Mouse (Mus musculus) c-Kit-negative CD71-positive TER-119-positive erythroid progenitor cells, embryonic 14.5 days (primary cell): ENCODE results near the gene Mocs3.

Experiments used
- DNase-seq: peaks from one replicate; pipeline ENCODE4 v3.0.0-alpha.2; 2013; ENCODE audit warnings: low read depth, low spot score

Mocs3 gene

GRCm38 (mm10) chr2:168242841-168243240 is 12.4 kb downstream of the Mocs3 start:
- DNase-seq: no peak

- no peak for DNase-seq
Observed at GRCm38 (mm10) chr2:168243278-168243677, 12.9 kb downstream of the Mocs3 start.

GRCm38 (mm10) chr2:168245571-168245970 is 15.1 kb downstream of the Mocs3 start:
- no peak for DNase-seq

- DNase-seq: no peak
Observed at GRCm38 (mm10) chr2:168248167-168248855, 17.9 kb downstream of the Mocs3 start.

- no peak for DNase-seq
Observed at GRCm38 (mm10) chr2:168248856-168249245, 18.4 kb downstream of the Mocs3 start.

GRCm38 (mm10) chr2:168250270-168250669 is 19.8 kb downstream of the Mocs3 start:
- peak; percentile 67 for DNase-seq

GRCm38 (mm10) chr2:168252639-168253292 is 22.3 kb downstream of the Mocs3 start:
- DNase-seq: no peak

GRCm38 (mm10) chr2:168253822-168254221 is 23.4 kb downstream of the Mocs3 start:
- no peak for DNase-seq

- no peak for DNase-seq
Observed at GRCm38 (mm10) chr2:168256506-168256905, 26.1 kb downstream of the Mocs3 start.

GRCm38 (mm10) chr2:168257188-168257587 is 26.8 kb downstream of the Mocs3 start:
- no peak for DNase-seq

- DNase-seq: no peak
Observed at GRCm38 (mm10) chr2:168259046-168259445, 28.6 kb downstream of the Mocs3 start.

- DNase-seq: no peak
Observed at GRCm38 (mm10) chr2:168260124-168260523, 29.7 kb downstream of the Mocs3 start.

- no peak for DNase-seq
Observed at GRCm38 (mm10) chr2:168260900-168261299, 30.5 kb downstream of the Mocs3 start.

GRCm38 (mm10) chr2:168268033-168268432 is 37.6 kb downstream of the Mocs3 start:
- no peak for DNase-seq

GRCm38 (mm10) chr2:168273387-168273786 is 43.0 kb downstream of the Mocs3 start:
- DNase-seq: no peak

- peak; percentile 13 for DNase-seq
Observed at GRCm38 (mm10) chr2:168274374-168274935, 44.0 kb downstream of the Mocs3 start.

- DNase-seq: no peak
Observed at GRCm38 (mm10) chr2:168280729-168281581, 50.5 kb downstream of the Mocs3 start.

- no peak for DNase-seq
Observed at GRCm38 (mm10) chr2:168281582-168281981, 51.2 kb downstream of the Mocs3 start, which contains the start of gene Kcng1. Gene Kcng1, minus strand, starts transcription at chr2:168281736.
